Mouse (Mus musculus): ENCODE data around the gene Cd4. TPM values are rescaled to one million over a fixed set of nuclear protein-coding genes. Genes with fewer than 3 reads are reported as not detected.

The Cd4 gene
- total and polyA plus RNA-seq, 3 experiments = 0.26 to 1.6 (median 0.34) TPM

GRCm38 (mm10) chr6:124858561-124859318 lies 29.3 kb downstream of the Cd4 start:
- Histone ChIP-seq H3K27ac (ENCODE audit: insufficient read depth, low read depth) (no peak overlapping the region), H3K9ac (ENCODE audit: insufficient read depth, low read depth) (no peak overlapping the region), H3K36me3 (replicated peaks in 1 of 2; ENCODE audit: control insufficient read depth in 1 of 2, insufficient read depth in 1 of 2, low read length in 1 of 2) (no peaks in the 10 kb centered on the region), H3K4me2 (ENCODE audit: insufficient read depth, low read depth, poor library complexity, severe bottlenecking) (no peak overlapping the region), H3K27me3 (replicated peaks) (peaks cover 28% of the 10 kb centered on the region), H3K4me3 (replicated peaks in 1 of 3; ENCODE audit: low read depth in 2 of 3, low read length in 2 of 3, poor library complexity in 1 of 3) (no peak overlapping the region), H3K79me2 (replicated peaks; ENCODE audit: control insufficient read depth, extremely low read depth, insufficient read depth, poor library complexity, severe bottlenecking) (no peaks in the 10 kb centered on the region), H3K9me3 (replicated peaks; ENCODE audit: low read length) (no peaks in the 10 kb centered on the region), H3K4me1 (ENCODE audit: control insufficient read depth in 1 of 2, insufficient read depth in 2 of 2) (peaks cover 23 to 30% of the 10 kb centered on the region in 2 experiments)
- DNase-seq (ENCODE audit: extremely low read depth) = no peak
- dilution Hi-C loops (cut with MboI; ENCODE audit: extremely low pct_ligation_motif_present, extremely low pct_unique_long_range_greater_than_20kb, low sequenced_read_pairs) (no loop called here), in situ Hi-C loops (cut with MboI; ENCODE audit: low pct_ligation_motif_present, low pct_unique_long_range_greater_than_20kb, low sequenced_read_pairs) (loop anchor here (25.0 kb wide), 1 partner anchor 179 kb away; the partner anchor contains the start of genes Acrbp and Ing4)
- no peak for TF ChIP-seq TCF12 (IDR thresholded peaks at IDR 0.05; ENCODE audit: low read depth, low read length)
- TF ChIP-seq ETS1 (conservative IDR thresholded peaks at IDR 0.05; ENCODE audit: low read depth, low read length) = no peak
- TF ChIP-seq MEF2A (IDR thresholded peaks at IDR 0.05; ENCODE audit: borderline replicate concordance, low read depth, low read length) = no peak
- no peak for TF ChIP-seq ZKSCAN1 (IDR thresholded peaks at IDR 0.05; ENCODE audit: borderline replicate concordance, low read depth, low read length)
- no peak for TF ChIP-seq HCFC1 (IDR thresholded peaks at IDR 0.05; ENCODE audit: low read depth, low read length)
- TF ChIP-seq SMC3 (IDR thresholded peaks at IDR 0.05; ENCODE audit: low read depth, low read length) = no peak
- no peak for TF ChIP-seq KAT2A (IDR thresholded peaks at IDR 0.05; ENCODE audit: insufficient replicate concordance, low read length)
- no peak for TF ChIP-seq MXI1 (IDR thresholded peaks at IDR 0.05; ENCODE audit: low read depth, low read length)
- no peak for TF ChIP-seq CTCF (conservative IDR thresholded peaks at IDR 0.05 in 1 of 2, IDR thresholded peaks at IDR 0.05 in 1 of 2; ENCODE audit: low read depth in 2 of 2, low read length in 2 of 2)
- no peak for TF ChIP-seq ZC3H11A (IDR thresholded peaks at IDR 0.05; ENCODE audit: low read depth, low read length)
- TF ChIP-seq ZMIZ1 (IDR thresholded peaks at IDR 0.05; ENCODE audit: low read depth, low read length) = no peak

- H3K4me3 ChIP-seq (replicated peaks in 1 of 3; ENCODE audit: low read depth in 2 of 3, low read length in 2 of 3, poor library complexity in 1 of 3) = no peak overlapping the region
- dilution Hi-C loops (cut with MboI; ENCODE audit: extremely low pct_ligation_motif_present, extremely low pct_unique_long_range_greater_than_20kb, low sequenced_read_pairs) (no loop called here), in situ Hi-C loops (cut with MboI; ENCODE audit: low pct_ligation_motif_present, low pct_unique_long_range_greater_than_20kb, low sequenced_read_pairs) (loop anchor here (25.0 kb wide), 1 partner anchor 179 kb away; the partner anchor contains the start of genes Acrbp and Ing4)
- H3K27me3 ChIP-seq (replicated peaks) = peaks cover 32% of the 10 kb centered on the region
- no peak overlapping the region for H3K9ac ChIP-seq (ENCODE audit: insufficient read depth, low read depth)
- H3K4me1 ChIP-seq (ENCODE audit: control insufficient read depth in 1 of 2, insufficient read depth in 2 of 2) = peaks cover 19 to 27% of the 10 kb centered on the region in 2 experiments
- H3K4me2 ChIP-seq (ENCODE audit: insufficient read depth, low read depth, poor library complexity, severe bottlenecking) = no peak overlapping the region
- TF ChIP-seq USF1 (IDR thresholded peaks at IDR 0.05; ENCODE audit: low read depth, low read length) (no peak), ZNF384 (IDR thresholded peaks at IDR 0.05; ENCODE audit: low read depth, low read length) (no peak), HCFC1 (IDR thresholded peaks at IDR 0.05; ENCODE audit: low read depth, low read length) (no peak), RCOR1 (conservative IDR thresholded peaks at IDR 0.05; ENCODE audit: low read depth, low read length) (no peak), RAD21 (IDR thresholded peaks at IDR 0.05; ENCODE audit: low read depth, low read length) (no peak), MEF2A (IDR thresholded peaks at IDR 0.05; ENCODE audit: borderline replicate concordance, low read depth, low read length) (no peak), POLR2A (IDR thresholded peaks at IDR 0.05; ENCODE audit: low read depth, low read length) (no peak), CTCF (conservative IDR thresholded peaks at IDR 0.05 in 1 of 2, IDR thresholded peaks at IDR 0.05 in 1 of 2; ENCODE audit: low read depth in 2 of 2, low read length in 2 of 2) (no peak), BHLHE40 (IDR thresholded peaks at IDR 0.05; ENCODE audit: low read depth, low read length) (no peak), JUND (conservative IDR thresholded peaks at IDR 0.05; ENCODE audit: low read depth, low read length) (no peak), NRF1 (IDR thresholded peaks at IDR 0.05; ENCODE audit: low read depth, low read length) (no peak), JUN (IDR thresholded peaks at IDR 0.05; ENCODE audit: insufficient read depth, low read depth, low read length) (no peak), UBTF (IDR thresholded peaks at IDR 0.05; ENCODE audit: low read depth, low read length) (no peak), MAX (IDR thresholded peaks at IDR 0.05; ENCODE audit: low read length) (no peak), MXI1 (IDR thresholded peaks at IDR 0.05; ENCODE audit: low read depth, low read length) (no peak), CHD2 (IDR thresholded peaks at IDR 0.05; ENCODE audit: low read length) (no peak), EP300 (IDR thresholded peaks at IDR 0.05; ENCODE audit: low read length) (no peak), ZC3H11A (IDR thresholded peaks at IDR 0.05; ENCODE audit: low read depth, low read length) (no peak)
- no peak overlapping the region for H3K27ac ChIP-seq (ENCODE audit: insufficient read depth, low read depth)
- no peak for DNase-seq (ENCODE audit: extremely low read depth)
- no peaks in the 10 kb centered on the region for H3K36me3 ChIP-seq (replicated peaks in 1 of 2; ENCODE audit: control insufficient read depth in 1 of 2, insufficient read depth in 1 of 2, low read length in 1 of 2)
- no peaks in the 10 kb centered on the region for H3K9me3 ChIP-seq (replicated peaks; ENCODE audit: low read length)
- no peaks in the 10 kb centered on the region for H3K79me2 ChIP-seq (replicated peaks; ENCODE audit: control insufficient read depth, extremely low read depth, insufficient read depth, poor library complexity, severe bottlenecking)
Measured at GRCm38 (mm10) chr6:124857840-124858530, 30.0 kb downstream of the Cd4 start.
